Mouse (Mus musculus) heart, postnatal 14 days (tissue): ENCODE measurements at regions not wholly inside any gene's neighbourhood (a gene's known extent, or its start where the extent isn't known, plus 50 kb on each side); places are given as distances from the start of the nearest gene placed in this dataset.

ENCODE experiments used
- microRNA-seq, 2 experiments: library from miRNA; unstranded; fragments of <30 nt; microRNA quantifications; one replicate each; pipeline ENCODE4 v1.2.0; 2021 to 2022

Small RNAs in the stretch of these regions (microRNA-seq; reads per million reads assigned to microRNA genes)
- 0 reads per million in 2 experiments for gene Gm24369
